Mouse (Mus musculus) kidney, embryonic 14.5 days (tissue): Measurements from ENCODE around the gene Slc25a22. TPM values are rescaled to one million over a fixed set of nuclear protein-coding genes. Genes with fewer than 3 reads are reported as not detected.

Experiments
- ATAC-seq: fragments of 200-750 bp; cut with Nextera tagmentation; 2 replicates; pipeline ENCODE4 v1.8.0; 2017; ENCODE audit warnings: moderate number of reproducible peaks, mild to moderate bottlenecking, moderate TSS enrichment, moderate library complexity; ENCODE audit not compliant: low FRiP score, low TSS enrichment
- H3K27ac ChIP-seq: fragments of 300-500 bp; sonication (generic); 2 replicates; pipeline ENCODE4 v1.5.1; 2014; ENCODE audit warnings: low read depth, mild to moderate bottlenecking, low read length, moderate library complexity, mixed read lengths
- H3K27me3 ChIP-seq: fragments of 300-500 bp; sonication (generic); 2 replicates; pipeline ENCODE4 v1.6.1; 2014; ENCODE audit warnings: mild to moderate bottlenecking, low read length; ENCODE audit not compliant: control insufficient read depth, insufficient read depth
- H3K36me3 ChIP-seq: fragments of 300-500 bp; sonication (generic); 2 replicates; pipeline ENCODE4 v1.6.1; 2014; ENCODE audit warnings: low read length, mixed read lengths; ENCODE audit not compliant: control insufficient read depth, insufficient read depth
- H3K4me1 ChIP-seq: fragments of 300-500 bp; sonication (generic); 2 replicates; pipeline ENCODE4 v1.6.1; 2014; ENCODE audit warnings: low read length, mixed read lengths; ENCODE audit not compliant: control insufficient read depth, insufficient read depth
- H3K4me2 ChIP-seq: fragments of 300-500 bp; sonication (generic); replicated peaks from 2 replicates; pipeline ENCODE4 v1.6.1; 2014; ENCODE audit warnings: low read depth, mild to moderate bottlenecking, low read length
- H3K4me3 ChIP-seq: fragments of 300-500 bp; sonication (generic); 2 replicates; pipeline ENCODE4 v1.5.1; 2014; ENCODE audit warnings: mild to moderate bottlenecking, low read length
- H3K9ac ChIP-seq: fragments of 300-500 bp; sonication (generic); 2 replicates; pipeline ENCODE4 v1.6.1; 2014; ENCODE audit warnings: low read depth, mild to moderate bottlenecking, low read length, moderate library complexity
- H3K9me3 ChIP-seq: fragments of 300-500 bp; sonication (generic); 2 replicates; pipeline ENCODE4 v1.6.1; 2016; ENCODE audit warnings: low read length; ENCODE audit not compliant: control insufficient read depth
- WGBS: fragments of 180-500 bp; shearing (Covaris S2); extraction: QIAGEN DNeasy Blood & Tissue Kit; methylation state at CpG from one replicate; pipeline ENCODE4 v1.1.7; 2014; 5-methylcytosine and 5-hydroxymethylcytosine counted together
- polyA plus RNA-seq: library from polyadenylated mRNA; unstranded; fragments of >200 nt; fragmentation: Nextera tagmentation; extraction: Ambion mirVana; gene quantifications from 2 replicates; pipeline ENCODE4 v1.2.1, GENCODE M21; 2014

Gene Slc25a22
- polyA plus RNA-seq, 1 experiment from 2014 or later, result 34.1 TPM

DNA sequence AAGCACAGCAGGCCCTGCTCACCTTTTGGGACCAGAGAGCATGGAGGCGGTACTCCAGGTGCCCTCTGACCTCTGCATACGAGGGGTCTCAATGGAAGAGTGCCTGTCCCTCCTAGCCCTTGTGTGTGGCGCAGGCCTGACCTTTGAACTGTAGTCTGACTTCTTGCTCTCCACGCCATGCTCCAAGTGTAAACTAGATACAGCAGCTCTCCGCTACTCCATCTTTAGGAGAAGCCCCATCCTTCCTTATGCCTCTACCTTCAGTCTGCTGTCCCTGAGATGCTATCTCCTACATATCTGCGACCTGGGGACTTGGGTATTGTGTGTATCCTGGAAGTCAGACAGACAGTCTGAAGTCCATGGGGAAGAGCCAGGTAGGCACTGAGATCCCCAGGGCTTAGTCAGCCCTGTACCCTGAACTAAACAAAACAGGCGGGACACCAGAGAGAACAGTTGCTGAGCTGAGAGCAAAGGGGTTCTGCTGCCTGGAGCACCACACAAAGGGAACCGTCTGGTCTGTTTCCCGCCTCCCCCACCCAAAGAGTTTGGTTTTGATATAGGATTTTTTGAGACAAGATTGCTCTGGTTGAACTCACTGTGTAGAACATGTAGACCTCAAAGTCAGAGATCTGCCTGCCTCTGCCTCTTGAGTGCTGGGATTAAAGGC, 1.7 kb downstream of the Slc25a22 start:
- Histone ChIP-seq H3K36me3 (peaks cover 53% of the 10 kb centered on the region), H3K4me3 (no peak overlapping the region; the same call in 1 of the 2 replicates), H3K9me3 (no peaks in the 10 kb centered on the region), H3K9ac (no peak overlapping the region), H3K27ac (no peak overlapping the region), H3K4me1 (peaks cover 24% of the 10 kb centered on the region), H3K27me3 (no peaks in the 10 kb centered on the region), H3K4me2 (0 out of 2 replicates have a peak overlapping the region, but pooled peaks have one; percentile 75)
- no peak for ATAC-seq
- WGBS, result 78% methylated on average over 9 of the region's 9 CpGs

DNA sequence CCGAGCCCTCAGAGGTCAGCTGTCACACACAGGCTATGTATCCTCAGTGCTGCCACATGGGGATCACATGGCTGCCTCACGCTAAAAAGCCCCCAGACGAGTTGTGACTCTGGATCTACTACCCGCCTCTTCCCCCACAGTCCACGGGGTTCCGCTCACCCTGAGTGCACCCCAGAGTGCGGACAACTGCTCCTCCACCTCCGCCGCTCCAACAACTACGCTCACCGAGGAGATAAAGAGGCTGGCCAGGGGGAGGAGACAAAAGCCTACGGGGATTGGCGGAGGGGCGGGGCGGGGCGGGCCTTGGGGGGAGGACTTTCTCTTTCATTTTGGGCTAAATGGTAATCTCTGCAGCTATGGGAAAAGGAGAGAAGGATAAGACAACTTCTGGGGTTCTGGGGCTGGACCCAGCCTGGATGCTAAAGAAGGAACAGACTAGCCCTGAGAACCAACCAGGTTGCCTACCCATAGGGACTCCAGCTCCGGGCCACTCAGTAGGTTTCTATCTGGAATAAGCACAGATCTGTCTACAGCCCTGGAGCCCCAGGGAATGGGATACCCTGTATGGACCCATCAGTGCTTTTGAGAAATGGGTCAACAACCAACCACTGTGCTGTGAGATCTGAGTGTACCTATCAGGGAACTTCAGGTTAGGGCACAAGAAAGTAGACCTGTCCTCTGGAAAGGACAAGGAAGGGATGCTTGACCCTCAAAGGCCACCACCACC, 2.4 kb downstream of the Slc25a22 start:
- Histone ChIP-seq H3K4me3 (peak overlapping the region; percentile 47), H3K4me2 (peak overlapping the region; percentile 75), H3K9ac (peak overlapping the region; percentile 58; the same call in 1 of the 2 replicates), H3K36me3 (peaks cover 56% of the 10 kb centered on the region), H3K9me3 (no peaks in the 10 kb centered on the region), H3K27ac (0 out of 2 replicates have a peak overlapping the region, but pooled peaks have one; percentile 27), H3K4me1 (peaks cover 24% of the 10 kb centered on the region), H3K27me3 (no peaks in the 10 kb centered on the region)
- 4% methylated on average over 17 of the region's 17 CpGs for WGBS
- ATAC-seq, result peak; percentile 18; the same call in 1 of the 2 replicates

DNA sequence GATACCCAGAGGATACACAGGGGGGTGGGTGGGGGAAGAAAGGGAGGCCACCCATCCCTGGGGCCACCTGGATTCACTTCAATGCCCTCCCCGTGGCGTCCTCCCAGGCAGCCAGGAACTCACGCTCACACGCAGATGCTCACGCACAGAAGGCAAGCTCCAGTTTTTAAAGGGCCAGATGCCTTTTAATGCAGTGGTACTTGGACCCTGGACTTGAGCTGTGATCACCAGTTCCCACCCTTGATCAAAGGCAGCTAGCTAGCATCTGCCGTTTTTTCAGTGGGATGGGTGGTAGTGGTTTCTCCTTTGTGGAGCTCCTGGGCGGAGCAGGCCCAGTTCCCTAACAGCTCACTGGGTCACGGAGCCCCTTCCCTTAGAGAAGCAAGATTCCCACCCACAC, 3.2 kb downstream of the Slc25a22 start:
- H3K4me3 ChIP-seq, result peak overlapping the region; percentile 47
- H3K9ac ChIP-seq, result peak overlapping the region; percentile 58; the same call in 1 of the 2 replicates
- H3K9me3 ChIP-seq, result no peaks in the 10 kb centered on the region
- ATAC-seq, result no peak
- H3K4me1 ChIP-seq, result peaks cover 30% of the 10 kb centered on the region
- H3K4me2 ChIP-seq, result peak overlapping the region; percentile 75
- no peaks in the 10 kb centered on the region for H3K27me3 ChIP-seq
- no peak overlapping the region for H3K27ac ChIP-seq
- WGBS, result 10% methylated on average over 8 of the region's 8 CpGs
- peaks cover 49% of the 10 kb centered on the region for H3K36me3 ChIP-seq

DNA sequence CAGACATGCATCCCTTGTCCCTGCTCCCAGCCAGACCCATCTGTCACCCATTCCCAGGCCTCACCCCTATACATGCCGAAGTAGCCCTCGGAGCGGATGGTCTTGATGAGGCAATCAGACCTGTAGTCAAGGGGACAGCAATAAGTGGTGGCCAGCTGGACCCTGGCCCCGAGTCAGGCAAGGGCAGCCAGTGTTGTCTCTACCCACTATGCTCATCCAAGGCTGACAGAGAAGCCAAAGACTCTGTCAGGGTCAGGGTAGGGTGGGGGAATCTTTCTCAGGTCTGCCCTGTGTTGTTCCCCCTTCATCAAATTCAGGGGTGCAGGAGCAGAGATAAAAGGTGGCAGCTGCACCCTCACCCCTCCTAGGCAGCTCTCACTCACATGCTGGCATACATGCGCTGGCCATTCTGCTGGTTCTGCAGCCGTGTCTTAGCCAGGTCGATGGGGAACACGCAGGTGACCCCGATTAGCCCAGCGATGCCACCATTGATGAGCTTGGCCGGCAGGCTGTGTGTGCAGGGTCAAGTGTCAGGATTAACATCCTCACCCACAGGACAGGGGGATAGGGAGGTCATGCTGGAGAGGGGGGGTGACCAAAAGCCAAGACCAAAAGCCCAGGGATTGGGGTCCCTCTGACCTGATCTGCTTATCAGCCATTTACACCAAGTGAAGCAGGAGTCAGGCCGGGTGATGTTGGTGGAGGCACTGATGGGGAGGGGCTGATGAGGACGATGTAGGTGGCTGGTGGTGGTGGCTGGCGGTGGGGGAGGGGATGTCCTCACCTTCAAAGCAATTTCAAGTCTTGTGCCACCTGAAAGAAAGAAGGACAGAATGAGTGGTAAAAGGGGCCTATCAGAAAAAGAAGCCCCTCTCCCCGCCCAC, 3.9 kb downstream of the Slc25a22 start:
- Histone ChIP-seq H3K4me1 (peaks cover 34% of the 10 kb centered on the region), H3K9ac (peak overlapping the region; percentile 58; the same call in 1 of the 2 replicates), H3K4me3 (peak overlapping the region; percentile 47), H3K36me3 (peaks cover 42% of the 10 kb centered on the region), H3K4me2 (peak overlapping the region; percentile 75), H3K27me3 (no peaks in the 10 kb centered on the region), H3K9me3 (no peaks in the 10 kb centered on the region), H3K27ac (no peak overlapping the region)
- 67% methylated on average over 15 of the region's 15 CpGs for WGBS
- ATAC-seq, result no peak

DNA sequence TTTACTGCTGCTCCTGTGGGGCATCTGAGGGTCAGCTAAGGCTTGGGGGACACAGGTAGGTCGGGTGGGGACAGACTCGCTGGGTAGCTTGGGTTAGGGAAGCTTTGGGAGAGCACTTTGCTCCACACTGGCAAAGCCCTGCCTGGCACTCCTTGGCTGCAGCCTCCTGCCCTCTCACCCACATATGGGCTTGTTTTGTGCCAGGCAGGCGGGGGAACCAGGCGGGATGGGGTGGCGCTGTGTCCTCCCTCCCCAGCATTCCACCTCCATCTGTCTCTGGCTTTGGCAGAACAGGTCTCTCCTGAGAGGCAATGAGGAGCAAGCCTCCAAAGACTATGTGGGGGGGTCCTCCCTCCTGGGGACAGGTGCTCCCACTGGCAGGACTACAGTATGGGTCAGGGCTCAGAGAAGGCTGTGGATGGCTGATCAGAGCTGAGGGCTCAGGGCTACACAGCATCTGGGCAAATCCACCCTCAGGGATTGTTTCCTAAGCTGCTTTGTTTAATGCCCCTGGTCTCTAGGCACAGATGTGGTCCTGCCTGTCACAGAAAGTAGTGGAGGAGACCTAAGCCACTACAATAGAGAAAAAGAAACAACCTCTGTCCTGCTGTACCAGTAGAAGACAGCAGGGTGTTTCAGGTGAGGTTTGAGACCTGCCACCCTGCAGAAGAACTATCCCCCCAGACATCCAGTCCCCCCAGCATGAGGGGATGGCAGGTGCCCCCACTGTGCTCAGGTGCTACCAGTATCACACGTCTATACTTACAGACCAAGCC, 4.8 kb downstream of the Slc25a22 start:
- no peak for ATAC-seq
- Histone ChIP-seq H3K4me1 (peaks cover 34% of the 10 kb centered on the region), H3K36me3 (peaks cover 34% of the 10 kb centered on the region), H3K4me3 (no peak overlapping the region), H3K4me2 (no peak overlapping the region), H3K27me3 (no peaks in the 10 kb centered on the region), H3K9me3 (no peaks in the 10 kb centered on the region), H3K9ac (no peak overlapping the region), H3K27ac (no peak overlapping the region)
- 87% methylated on average over 6 of the region's 6 CpGs for WGBS

DNA sequence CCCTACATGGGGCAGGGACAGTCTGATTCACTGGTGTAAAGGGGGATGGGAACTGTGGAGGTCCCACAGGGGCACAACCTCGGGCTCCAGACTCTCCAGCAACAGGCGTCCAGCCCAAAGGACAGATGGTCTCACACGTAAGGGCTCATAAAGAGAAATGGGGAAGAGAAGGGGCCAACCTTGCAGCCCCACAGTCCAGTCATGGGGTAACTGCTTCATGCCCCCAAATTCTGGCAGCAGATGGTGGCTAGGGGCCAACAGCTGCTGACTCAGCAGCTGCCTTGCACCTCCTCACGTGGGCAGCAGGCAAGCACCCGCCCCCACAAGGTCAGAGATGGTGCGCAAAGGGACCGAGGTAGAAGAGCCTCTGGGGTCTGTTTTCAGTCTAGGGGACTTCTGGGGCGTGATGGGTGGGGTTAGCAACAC, 5.5 kb downstream of the Slc25a22 start:
- Histone ChIP-seq H3K4me1 (peaks cover 34% of the 10 kb centered on the region), H3K27ac (no peak overlapping the region), H3K9ac (no peak overlapping the region), H3K36me3 (peaks cover 34% of the 10 kb centered on the region), H3K9me3 (no peaks in the 10 kb centered on the region), H3K4me3 (no peak overlapping the region), H3K27me3 (no peaks in the 10 kb centered on the region), H3K4me2 (no peak overlapping the region)
- WGBS, result 58% methylated on average over 8 of the region's 8 CpGs
- ATAC-seq, result no peak

DNA sequence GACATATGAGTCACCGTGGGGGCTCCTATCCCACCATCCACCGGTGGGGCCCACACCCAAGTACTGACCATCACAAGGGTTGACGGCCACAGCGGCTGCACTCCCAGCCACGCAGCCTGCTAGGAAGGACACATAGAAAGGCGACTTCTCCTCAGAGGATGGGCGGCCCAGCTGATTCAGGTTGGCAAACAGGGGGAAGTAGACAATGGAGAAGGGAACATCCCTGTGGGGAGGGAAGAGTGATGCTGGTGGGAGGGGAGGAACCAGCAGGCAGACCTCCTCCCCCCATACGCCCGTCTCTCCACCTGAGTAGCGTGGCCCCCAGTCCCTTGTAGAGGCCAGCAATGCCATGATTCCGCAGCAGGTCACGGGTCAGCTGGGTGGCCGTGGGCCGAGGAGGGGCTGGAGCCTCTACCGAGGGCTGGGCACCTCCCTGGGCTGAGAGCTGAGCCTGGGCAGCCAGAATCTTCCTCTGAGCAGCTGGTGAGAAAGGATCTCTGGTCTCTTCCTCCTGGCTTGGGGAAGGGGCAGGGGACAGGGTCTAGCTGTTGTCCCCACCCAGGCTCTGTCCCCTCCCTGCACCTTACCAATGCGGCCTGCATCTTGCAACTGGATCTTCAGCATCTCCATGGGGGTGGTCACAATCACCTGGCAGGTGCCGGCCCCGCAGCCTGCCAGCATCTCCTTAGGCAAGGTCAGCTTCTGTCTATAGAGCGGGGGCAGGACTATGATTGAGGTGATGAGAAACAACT, 6.1 kb downstream of the Slc25a22 start:
- Histone ChIP-seq H3K4me2 (no peak overlapping the region), H3K27me3 (no peaks in the 10 kb centered on the region), H3K4me3 (no peak overlapping the region), H3K9ac (no peak overlapping the region), H3K36me3 (peaks cover 34% of the 10 kb centered on the region), H3K9me3 (no peaks in the 10 kb centered on the region), H3K4me1 (peaks cover 35% of the 10 kb centered on the region), H3K27ac (no peak overlapping the region)
- no peak for ATAC-seq
- 91% methylated on average over 19 of the region's 19 CpGs for WGBS
